Mouse (Mus musculus) embryonic fibroblast, embryonic 13.5 days (primary cell): ENCODE measurements at regions not wholly inside any gene's neighbourhood (a gene's known extent, or its start where the extent isn't known, plus 50 kb on each side); places are given as distances from the start of the nearest gene placed in this dataset.

Experiments
- H3K27ac ChIP-seq: 2 replicates; pipeline ENCODE4 v1.5.1; 2012; ENCODE audit warnings: low read length, control low read depth, inconsistent platforms; ENCODE audit not compliant: insufficient read depth
- H3K4me1 ChIP-seq: 2 replicates; pipeline ENCODE4 v1.6.1; 2011; ENCODE audit warnings: low read length; ENCODE audit not compliant: control insufficient read depth, insufficient read depth
- H3K4me3 ChIP-seq: 2 replicates; pipeline ENCODE4 v1.5.1; 2011; ENCODE audit warnings: mild to moderate bottlenecking, control low read depth, low read length; ENCODE audit not compliant: insufficient read depth
- CTCF ChIP-seq: IDR thresholded peaks from 2 replicates; pipeline ENCODE4 v1.5.1; 2011; ENCODE audit warnings: mild to moderate bottlenecking, control low read depth, low read length, moderate library complexity, borderline replicate concordance; ENCODE audit not compliant: insufficient read depth
- POLR2A ChIP-seq: IDR thresholded peaks from 2 replicates; pipeline ENCODE4 v1.6.1; 2011; ENCODE audit warnings: low read depth, mild to moderate bottlenecking, control low read depth, low read length, moderate library complexity

DNA sequence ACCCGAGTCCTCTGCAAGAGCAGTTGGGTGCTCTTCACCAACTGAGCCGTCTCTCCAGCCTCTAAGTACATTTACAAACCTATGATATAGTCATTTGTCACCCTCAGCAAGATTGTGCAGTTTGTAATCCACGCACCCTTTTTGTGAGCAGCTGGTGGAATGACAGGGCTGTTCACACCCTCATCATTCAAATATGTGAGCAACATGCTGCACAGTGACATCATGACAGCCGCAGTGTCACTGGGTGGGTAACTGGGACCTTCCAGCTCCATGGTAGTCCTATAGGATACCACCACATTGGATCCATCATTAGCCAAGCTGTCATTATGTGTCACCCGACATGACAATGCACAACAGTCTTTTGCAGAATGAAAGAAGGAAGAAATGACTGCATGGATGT, 155.0 kb upstream of the Sulf2 start:
- Histone ChIP-seq H3K4me3 (no peak overlapping the region), H3K4me1 (no peaks in the 10 kb centered on the region), H3K27ac (no peak overlapping the region)
- TF ChIP-seq CTCF (no peak), POLR2A (no peak)

DNA sequence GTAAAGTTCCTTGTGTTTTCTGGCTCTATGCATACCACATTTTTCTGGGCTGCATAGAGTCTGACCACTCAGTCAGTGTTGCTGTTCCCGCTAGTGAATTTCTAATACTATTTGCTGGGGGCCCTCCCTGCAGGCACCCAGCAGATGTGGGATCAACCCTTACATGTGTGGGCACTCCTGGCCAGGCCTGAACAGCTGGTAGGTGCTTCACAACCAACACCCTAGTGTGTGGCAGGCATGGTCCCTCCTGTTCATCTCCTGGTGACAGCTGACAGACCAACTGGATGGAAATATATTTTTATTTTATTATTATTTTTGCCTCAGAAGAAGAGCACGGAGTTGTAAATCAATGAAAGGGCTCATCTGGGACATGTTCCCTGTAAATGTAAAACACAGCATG, 154.4 kb upstream of the Sulf2 start:
- Histone ChIP-seq H3K4me3 (no peak overlapping the region), H3K4me1 (no peaks in the 10 kb centered on the region)

DNA sequence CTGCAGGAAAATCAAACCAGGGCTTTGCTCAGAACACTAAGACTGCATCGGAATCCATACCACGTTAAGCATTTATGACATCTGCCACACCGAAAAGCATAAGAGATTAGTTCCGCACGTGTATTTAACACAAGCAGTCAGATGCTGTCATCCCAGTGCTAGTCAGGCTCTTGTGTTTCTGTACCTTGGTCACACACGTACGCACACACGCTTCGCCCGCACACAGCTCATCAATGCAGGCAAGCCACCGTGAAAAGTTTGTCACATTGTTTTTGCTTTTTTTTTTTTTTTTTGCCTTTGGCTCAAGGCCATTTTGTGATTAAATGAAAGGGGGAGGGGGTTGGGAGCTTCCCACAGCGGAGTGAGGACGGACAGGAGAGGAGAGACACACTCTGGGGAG, 152.1 kb upstream of the Sulf2 start:
- Histone ChIP-seq H3K4me3 (no peak overlapping the region), H3K27ac (no peak overlapping the region)
- TF ChIP-seq POLR2A (no peak), CTCF (no peak)

More for the DNA sequence above, 154.4 kb upstream of the Sulf2 start:
- TF ChIP-seq CTCF (no peak), POLR2A (no peak)
- no peak overlapping the region for H3K27ac ChIP-seq

DNA sequence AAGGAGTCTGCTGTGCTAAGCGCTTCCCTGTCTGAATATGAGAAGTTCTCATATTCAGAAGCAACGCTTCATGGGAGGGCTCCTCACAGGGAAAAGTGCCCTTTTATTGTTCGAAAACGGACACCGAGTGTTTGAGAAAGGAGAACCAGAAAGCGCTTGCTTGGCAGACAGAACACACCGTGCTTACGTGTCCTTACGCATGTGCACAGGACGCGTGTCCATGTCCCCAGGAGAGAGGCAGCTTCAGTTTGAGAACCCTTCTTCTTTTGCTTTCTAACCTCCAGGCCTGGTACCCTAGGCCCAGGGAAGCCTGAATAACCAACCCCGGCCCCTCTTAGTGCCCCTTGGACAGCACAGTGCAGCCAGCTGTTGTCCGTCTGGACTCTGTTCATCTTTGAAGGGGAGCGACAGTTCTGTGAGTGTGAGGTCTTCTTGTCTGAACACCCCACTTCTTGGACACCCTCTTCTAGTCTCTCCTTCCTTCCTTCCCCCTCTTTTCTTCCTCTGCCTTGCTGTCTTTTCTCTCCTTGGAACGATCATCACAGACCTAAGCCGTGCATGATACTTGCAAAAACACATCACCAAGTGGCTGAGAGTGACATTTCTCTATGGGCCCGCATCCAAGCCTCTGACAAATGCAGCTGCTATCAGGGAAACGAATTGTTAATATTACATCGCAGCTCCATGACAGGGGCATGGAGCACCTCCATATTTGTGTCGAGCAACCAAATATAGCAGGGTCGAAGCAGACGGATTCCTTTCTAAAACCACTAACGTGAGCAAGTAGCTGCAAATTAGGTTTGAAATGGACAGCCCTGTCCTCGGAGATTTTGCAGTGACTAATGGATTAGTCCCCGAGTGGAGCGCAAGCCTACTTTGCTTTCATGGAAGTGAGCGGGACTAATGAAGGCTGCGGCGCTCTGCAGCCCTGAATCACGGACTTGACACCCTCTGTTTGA, 149.9 kb upstream of the Sulf2 start:
- H3K27ac ChIP-seq, result no peak overlapping the region
- no peak overlapping the region for H3K4me3 ChIP-seq
- TF ChIP-seq POLR2A (no peak), CTCF (no peak)
- H3K4me1 ChIP-seq, result no peaks in the 10 kb centered on the region

More for the DNA sequence above, 152.1 kb upstream of the Sulf2 start:
- H3K4me1 ChIP-seq, result no peaks in the 10 kb centered on the region

DNA sequence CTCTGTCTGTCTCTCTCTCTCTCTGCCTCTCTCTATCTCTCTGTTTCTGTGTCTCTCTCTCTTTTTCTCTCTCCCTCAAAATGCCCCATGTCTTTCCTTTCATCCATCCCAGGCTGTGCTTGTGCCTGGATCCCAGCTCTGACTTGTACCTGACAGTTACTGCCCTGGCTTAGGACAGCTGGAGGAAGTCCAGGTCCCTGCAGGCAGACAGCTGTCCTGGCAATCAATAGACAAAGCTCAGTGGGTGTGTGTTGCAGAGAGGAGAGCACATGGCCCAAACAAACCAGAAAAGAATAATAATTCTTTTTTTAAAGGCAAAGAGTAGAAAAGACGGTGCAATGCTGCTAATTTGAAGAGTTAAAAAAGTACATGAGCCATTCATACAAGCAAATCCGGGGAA, 148.4 kb upstream of the Sulf2 start:
- H3K4me1 ChIP-seq, result no peaks in the 10 kb centered on the region
- no peak overlapping the region for H3K4me3 ChIP-seq
- no peak for TF ChIP-seq CTCF
- TF ChIP-seq POLR2A, result no peak
- H3K27ac ChIP-seq, result no peak overlapping the region

DNA sequence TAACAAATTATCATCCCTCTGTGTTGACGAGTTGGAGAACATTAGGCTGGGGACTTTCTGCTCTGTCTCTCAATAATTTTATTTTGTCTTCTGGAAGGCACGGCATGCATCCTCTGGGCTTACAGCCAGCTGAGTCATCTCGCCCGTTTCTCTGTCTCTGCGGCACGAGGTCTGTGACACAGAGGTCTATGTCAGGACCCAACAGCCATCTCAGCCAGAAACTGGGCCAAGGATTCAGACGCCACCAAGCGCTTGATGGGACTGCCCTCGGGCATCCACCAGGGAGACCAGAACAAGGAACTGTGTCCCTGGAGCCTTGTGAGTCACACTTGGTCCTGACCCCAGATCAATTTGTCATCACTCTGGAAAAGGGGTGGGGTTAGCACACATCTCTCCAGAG, 145.7 kb upstream of the Sulf2 start:
- TF ChIP-seq POLR2A (no peak), CTCF (no peak)
- Histone ChIP-seq H3K4me3 (no peak overlapping the region), H3K27ac (no peak overlapping the region), H3K4me1 (no peaks in the 10 kb centered on the region)

DNA sequence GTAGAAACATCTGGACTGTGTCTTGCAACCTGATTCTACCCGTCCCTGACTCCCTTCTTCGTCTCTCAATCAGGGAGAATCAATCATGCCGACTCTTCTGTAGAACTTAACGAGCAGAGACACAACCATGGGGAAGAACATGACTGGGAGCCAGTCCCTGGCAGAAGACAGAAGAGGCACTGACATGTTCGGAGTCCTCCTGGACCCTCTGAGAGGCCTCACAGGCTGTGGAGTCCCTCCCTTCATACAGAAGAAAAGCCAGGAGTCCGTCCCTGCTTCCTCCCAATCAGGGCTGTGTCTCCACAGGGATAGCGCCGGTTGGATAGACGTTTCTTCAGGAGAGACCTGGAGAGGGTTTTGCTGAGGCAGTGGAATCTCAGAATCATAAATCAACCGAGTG, 139.2 kb upstream of the Sulf2 start:
- no peak overlapping the region for H3K4me3 ChIP-seq
- no peak overlapping the region for H3K27ac ChIP-seq
- TF ChIP-seq POLR2A (no peak), CTCF (no peak)
- H3K4me1 ChIP-seq, result peaks cover 7% of the 10 kb centered on the region; the same call in 1 of the 2 replicates

DNA sequence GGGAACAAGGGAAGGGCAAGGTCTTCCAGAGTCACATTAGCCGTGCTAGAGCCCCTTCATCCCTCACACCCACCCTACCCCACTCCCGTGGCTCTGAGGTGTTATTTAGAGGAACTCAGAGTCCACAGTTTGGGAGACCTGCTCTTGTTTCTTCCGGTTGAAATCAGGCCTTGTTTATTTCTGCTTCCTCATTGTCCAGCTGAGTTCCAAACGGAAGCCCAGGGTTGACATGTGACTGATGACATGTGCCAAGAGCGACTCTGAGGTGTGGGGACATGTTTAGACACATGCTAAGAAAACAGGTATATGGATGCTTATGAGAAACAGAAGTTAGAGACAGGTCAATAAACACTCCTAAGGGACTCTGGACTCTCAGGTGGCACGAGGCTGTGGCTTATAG, 137.5 kb upstream of the Sulf2 start:
- Histone ChIP-seq H3K4me1 (peaks cover 7% of the 10 kb centered on the region; the same call in 1 of the 2 replicates), H3K4me3 (no peak overlapping the region), H3K27ac (no peak overlapping the region)
- TF ChIP-seq CTCF (no peak), POLR2A (no peak)

DNA sequence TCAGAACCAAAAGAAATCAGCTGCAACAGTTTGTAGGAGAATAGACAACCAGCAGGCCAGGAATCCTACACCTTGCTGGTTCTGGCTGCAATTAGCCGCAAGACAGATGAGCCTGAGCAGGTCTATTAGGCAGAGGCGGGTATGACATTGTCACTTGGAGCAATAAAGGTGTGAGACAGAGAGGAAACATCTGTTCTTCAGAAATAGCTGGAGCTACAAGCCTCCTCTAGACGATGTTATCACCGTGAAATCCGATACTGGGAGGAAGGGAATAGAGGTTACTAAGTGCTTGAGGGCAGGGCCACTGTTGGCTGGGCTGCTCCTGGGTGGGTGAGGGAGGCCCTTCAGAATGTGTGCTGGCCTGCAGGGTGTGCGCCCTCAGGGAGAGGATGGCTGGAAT, 135.8 kb upstream of the Sulf2 start:
- TF ChIP-seq CTCF (no peak), POLR2A (no peak)
- Histone ChIP-seq H3K4me1 (peaks cover 7% of the 10 kb centered on the region; the same call in 1 of the 2 replicates), H3K27ac (no peak overlapping the region), H3K4me3 (no peak overlapping the region)

DNA sequence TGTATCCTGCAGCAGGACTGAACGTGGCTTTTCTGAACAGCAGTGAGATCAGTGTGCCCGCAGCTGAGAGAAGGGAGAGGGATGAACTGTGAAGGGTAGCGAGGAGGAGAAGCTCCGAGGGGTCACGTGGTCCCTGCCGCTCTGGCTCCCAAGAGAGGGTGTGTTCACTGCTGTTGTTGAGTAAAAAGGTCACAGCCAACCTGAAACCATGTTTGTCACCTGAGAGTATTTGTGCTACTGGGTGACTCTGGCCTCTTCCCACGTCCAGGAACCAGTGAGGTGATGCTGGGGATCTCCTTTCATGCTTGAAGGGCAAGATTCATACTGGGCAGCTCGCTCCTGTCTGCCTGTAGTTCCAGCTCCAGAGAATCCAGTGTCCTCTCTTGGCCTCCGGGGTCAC, 135.4 kb upstream of the Sulf2 start:
- no peak overlapping the region for H3K4me3 ChIP-seq
- no peak for TF ChIP-seq CTCF
- TF ChIP-seq POLR2A, result no peak
- no peak overlapping the region for H3K27ac ChIP-seq
- peaks cover 7% of the 10 kb centered on the region; the same call in 1 of the 2 replicates for H3K4me1 ChIP-seq
